Mouse (Mus musculus) layer of hippocampus, adult 11-12 months (tissue): Measurements from ENCODE around the gene Apol7c.
"Not testable (repeated sequence)": the region's sequence is repeated elsewhere in the genome, so short reads cannot be mapped to it uniquely, and the experiment has no call there.

ENCODE experiments used
- DNase-seq: peaks from one replicate; pipeline ENCODE4 v3.0.0; 2022; ENCODE audit warnings: low spot score

Apol7c gene

GRCm38 (mm10) chr15:77533216-77533615 is at the start of gene Apol7c:
TSS of gene Apol7c (minus strand) at chr15:77533316.
- no peak for DNase-seq

DNA sequence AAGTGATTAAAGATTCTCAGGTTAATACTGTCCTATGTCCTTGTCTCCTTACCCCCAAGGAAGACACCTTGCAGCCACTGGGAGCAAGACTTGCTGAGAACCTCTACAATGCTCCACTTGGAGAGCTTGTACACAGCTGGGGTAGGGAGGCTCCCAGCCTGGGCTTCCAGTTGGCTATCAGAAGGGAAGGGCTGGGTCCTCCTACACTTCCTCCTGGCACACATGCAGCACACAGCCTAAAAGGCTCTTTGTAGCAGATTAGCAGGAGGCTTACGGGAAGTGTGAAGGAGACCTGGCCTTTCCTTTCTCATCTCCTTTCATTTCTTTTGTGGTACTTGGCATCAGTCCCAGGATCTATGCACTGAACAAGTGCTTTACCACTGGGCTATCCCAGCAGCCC is 48.6 kb upstream of the Apol7c start:
- DNase-seq = peak; percentile 15

DNA sequence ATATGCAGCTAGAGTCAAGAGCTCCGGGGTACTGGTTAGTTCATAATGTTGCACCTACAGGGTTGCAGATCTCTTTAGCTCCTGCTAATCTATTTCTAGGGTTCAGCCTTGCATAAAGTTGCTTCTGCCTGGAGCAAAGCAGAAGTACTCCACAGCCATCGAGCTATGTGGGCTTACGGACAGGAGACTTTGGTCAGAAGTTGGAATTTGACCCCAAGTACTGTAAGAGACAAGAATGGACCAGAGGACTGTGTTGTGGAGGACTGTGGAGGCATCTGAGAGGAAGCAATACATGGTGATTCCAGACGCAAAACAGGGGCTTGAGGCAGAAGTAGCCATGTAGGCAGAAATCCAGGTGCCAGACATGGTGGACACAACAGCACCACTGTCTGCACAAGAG is 46.2 kb upstream of the Apol7c start:
- no peak for DNase-seq

GRCm38 (mm10) chr15:77578801-77579200 is 45.7 kb upstream of the Apol7c start:
- DNase-seq = no peak

DNA sequence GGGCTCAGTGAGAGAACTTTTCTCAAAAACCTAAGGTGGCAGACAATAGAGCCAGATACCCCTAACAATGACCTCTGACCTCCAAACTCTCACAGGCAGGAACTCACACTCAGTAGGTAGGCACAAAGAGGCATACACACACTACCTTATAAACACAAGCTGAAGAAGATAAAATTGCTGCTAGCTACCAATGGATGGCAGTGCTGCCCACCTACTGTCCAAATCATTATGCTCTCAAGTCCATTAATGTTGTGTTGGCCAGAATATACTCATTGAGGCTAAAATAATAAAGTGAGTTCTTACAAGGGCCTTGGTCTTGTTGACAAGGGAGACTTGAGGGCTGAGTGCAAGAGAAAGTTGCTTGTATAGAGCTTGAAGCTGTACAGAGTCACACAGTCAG is 30.1 kb upstream of the Apol7c start:
- no peak for DNase-seq

DNA sequence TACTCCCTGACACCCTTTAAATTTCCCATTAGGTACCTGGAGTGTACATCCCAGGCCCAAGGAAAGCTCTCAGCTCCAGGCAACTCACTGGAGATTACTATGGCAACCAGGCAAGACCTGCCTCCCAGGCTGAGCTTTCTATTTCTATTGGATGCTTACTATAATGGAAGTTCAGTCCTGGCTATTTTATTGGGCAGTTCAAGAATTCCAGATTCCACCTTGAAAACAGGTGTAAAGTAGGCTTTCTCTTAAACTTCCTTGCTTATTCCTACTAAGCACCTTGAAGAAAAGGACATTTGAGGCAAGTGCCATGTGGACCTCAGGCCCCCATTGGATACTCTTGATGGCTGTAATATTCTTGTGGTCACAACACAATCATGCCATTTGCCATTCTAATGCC is 28.7 kb upstream of the Apol7c start, which contains the start of gene 1700025B11Rik:
Gene 1700025B11Rik (minus strand): TSS at position 101 of the 400 bp plus-strand sequence.
- no peak for DNase-seq

GRCm38 (mm10) chr15:77539221-77539620 is 6.1 kb upstream of the Apol7c start:
- not testable (repeated sequence) for DNase-seq

- DNase-seq = peak; percentile 18
Measured at GRCm38 (mm10) chr15:77523186-77523843, 9.8 kb downstream of the Apol7c start.

GRCm38 (mm10) chr15:77520596-77520995 is 12.5 kb downstream of the Apol7c start:
- not testable (repeated sequence) for DNase-seq

GRCm38 (mm10) chr15:77507966-77508365 is 25.1 kb downstream of the Apol7c start, which contains the start of gene Apol11a:
TSS of gene Apol11a (plus strand) at chr15:77508271.
- DNase-seq = not testable (repeated sequence)

- not testable (repeated sequence) for DNase-seq
Measured at GRCm38 (mm10) chr15:77494694-77495093, 38.4 kb downstream of the Apol7c start.

DNA sequence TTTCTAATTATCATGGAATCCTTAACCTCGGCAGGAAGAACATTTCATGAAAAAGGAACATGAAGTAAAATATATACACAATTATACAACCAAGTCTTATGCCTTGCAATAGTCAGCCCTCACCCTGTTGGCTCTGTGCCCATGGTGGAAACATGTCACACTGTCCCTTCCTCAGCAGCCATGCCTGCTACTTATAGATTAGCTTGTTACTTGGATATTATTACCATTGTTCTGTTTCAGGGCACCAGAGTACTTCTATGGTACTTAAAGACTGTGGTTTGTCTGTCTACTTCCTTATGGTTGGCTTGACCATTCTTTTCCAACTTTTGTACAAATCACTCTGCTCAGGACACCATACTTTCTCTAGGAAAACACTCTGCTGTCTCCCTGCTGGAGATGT is 39.9 kb downstream of the Apol7c start:
- not testable (repeated sequence) for DNase-seq

DNA sequence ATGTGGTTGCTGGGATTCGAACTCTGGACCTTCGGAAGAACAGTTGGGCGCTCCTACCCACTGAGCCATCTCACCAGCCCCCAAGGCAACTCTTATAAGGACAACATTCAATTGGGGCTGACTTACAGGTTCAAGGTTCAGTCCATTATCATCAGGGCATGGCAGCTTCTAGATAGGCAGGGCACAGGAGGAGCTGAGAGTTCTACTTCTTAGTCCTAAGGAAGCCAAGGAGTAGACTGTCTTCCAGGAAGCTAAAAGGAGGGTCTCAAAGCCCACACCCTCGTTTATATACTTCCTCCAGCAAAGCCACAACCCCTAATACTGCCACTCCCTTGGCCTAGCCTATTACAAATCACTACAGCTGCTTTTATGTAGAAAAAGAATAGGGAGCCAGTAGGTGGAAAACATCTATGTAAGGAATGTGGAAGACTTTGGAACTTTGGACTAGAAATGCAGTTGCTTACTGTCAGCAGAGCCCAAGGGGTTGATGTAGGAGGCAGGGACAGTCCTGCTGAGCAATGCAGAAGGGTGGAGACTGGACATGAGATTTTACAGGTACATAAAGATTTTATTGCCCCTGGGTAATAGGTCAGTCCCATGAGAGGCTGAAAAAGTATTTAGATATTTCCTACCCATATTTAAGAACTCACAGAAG is 50.8 kb downstream of the Apol7c start:
- DNase-seq = no peak

DNA sequence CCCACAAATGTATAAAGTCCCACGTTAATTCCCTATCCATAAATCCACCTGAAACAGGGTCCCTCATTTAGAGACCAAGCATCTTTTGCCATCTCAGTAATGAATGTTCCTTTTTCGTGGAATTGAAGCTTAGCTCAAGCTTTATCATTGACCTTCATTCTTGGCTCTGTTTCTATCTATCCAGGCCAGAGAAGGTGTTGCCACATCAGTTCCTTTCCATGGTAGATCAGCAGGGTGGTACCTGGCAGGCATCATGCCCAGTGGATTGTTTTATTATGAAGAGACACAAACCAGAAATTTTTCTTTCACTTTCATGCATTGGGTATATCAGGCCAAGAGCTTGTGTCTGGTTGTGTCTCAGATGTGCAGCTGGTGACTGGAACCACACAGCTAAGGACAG is 56.4 kb downstream of the Apol7c start, which contains the start of gene Apol10a:
Gene Apol10a (plus strand): TSS at position 355 of the 400 bp plus-strand sequence.
- DNase-seq = not testable (repeated sequence)
